Mouse (Mus musculus): ENCODE data around the gene Zfp429.

DNA sequence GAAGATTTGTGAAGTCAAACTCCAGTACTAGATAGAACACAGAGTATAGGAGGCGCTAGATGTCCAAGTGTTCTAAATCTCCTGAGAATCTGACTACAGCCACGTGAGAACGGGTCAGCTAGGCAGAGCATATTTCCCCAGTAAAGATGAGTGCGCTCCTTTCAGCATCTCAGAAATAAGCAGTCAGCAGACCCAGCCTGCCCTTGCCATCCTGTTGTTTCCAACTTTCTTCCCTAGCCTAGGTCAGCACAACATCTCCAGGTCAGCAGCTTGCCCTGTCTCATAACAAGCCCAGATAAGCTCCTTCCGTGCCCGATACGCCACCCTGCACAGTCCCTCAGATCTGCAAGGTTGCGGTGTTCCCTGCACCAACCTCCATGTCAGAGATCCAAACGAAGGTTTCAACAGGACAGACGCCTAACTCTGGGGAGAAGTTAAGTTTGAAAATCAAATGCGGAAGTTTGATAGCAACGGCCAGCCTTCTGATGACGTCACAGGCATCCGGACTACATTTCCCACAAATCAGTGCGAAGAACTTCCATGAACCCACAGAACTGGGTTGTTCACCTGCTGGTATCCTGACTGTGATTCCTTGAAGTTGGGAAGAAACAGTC lies 39.4 kb downstream of the Zfp429 start, which contains the start of the genes Gm28044 and Zfp953:
- TF ChIP-seq CTCF (IDR thresholded peaks at IDR 0.05; ENCODE audit: extremely low read depth, insufficient read length, insufficient replicate concordance, low read depth, low read length) (no peak; the same call in 1 of the 2 replicates), POLR2A (IDR thresholded peaks at IDR 0.05; ENCODE audit: low read depth, low read length) (no peak)
